Mouse (Mus musculus) layer of hippocampus, adult 8-10 months (tissue): Measurements from ENCODE around the gene Vwa5b2. TPM values are rescaled to one million over a fixed set of nuclear protein-coding genes. Genes with fewer than 3 reads are reported as not detected.

Experiments
- DNase-seq, 2 experiments: peaks; one replicate each; pipeline ENCODE4 v3.0.0; 2022; ENCODE audit warnings: low spot score in 2 of 2
- total RNA-seq, 4 experiments: library from RNA; stranded (reverse); gene quantifications; 2 replicates each; pipeline ENCODE4 v1.2.4; 2022

Gene Vwa5b2
- total RNA-seq, 4 experiments from 2014 or later, result 35.1 to 40.2 (median 37.2) TPM

DNA sequence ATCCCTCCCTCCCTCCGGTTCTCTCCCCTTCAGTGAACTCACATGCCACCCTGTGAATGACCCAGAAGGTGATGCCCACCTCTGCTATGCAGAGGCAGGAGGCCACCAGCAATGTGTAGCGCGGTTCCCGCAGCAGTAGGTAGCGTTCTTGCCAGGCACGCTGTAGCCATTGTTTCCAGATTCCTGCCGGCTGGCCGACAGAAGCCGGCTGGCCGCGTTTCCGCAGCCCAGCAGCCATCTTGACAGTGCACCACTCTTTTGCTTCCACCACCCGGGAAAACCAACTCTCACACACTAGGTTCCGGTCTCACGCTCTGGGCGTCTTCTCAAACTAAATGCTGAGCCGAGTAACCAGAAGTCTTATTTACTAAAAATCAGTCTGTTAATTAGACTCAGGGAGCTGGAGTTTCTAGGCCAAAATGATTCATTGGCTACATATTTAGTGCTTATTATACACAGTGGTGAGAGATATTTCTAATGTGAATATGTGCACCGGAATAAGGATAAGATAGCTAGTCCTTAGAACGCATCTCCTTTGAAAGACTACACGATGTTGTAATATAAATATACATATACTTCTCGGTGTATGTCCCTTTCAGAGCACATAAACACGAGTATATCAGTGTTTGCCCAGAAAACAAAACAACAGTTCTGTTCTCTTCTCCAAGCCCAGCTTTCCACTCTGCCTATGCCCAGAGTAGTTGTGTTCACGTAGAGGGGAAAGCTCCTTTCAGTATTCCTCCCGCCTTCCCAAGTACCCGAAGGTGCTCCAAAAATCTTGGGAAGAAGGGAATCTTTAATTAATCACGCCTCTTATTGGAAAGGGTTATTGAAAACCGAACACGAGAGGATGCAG, 21.5 kb downstream of the Vwa5b2 start:
- peak in 1 of 2 experiments; percentile 79 for DNase-seq

DNA sequence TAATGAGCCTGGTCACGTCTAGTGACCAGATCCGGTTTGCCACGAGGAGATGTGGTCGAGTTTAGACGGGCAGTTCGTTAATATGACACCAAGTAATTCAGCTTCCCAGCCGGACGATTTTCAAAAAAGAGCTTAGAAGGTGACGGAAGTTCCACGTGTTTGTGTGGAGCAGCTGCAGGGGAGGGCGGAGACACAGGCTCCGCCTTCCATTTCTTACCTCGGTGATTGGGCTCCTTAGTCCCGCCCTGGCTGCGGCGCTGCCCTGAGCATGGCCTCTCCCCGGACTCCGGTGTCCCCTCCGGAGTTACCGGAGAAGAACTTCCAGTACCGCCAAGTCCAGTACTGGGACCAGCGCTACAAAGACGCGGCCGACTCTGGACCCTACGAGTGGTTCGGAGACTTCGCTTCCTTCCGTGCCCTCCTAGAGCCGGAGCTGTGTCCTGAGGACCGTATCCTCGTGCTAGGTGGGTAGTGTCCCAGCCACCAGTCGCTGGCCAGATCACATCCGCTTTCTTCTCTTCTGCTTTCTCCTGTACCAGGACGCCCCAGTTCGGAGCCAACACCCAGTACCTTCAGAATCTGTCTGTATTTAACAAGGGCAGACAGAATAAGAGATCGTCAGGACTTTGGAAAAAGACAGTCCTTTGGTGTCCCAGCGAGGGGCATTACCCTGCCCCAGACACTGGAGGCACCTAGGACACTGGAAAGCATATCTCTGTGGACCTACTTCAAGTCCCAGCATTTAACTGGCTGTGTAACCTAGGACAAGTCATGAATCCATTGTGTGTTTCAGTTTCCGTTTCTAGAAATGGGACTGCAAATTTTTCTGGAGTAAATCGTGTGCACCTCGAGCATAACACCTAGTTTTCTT, 22.3 kb downstream of the Vwa5b2 start, which contains the start of the genes Eef1akmt4, Gm49333 and Alg3:
Eef1akmt4 (plus strand) TSS at position 237 of the 871 bp plus-strand sequence.
Gm49333 (plus strand) TSS at position 254 of the 871 bp plus-strand sequence.
Alg3 (minus strand) TSS at position 379 of the 871 bp plus-strand sequence.
- DNase-seq, result peak; percentile 64 to 70

DNA sequence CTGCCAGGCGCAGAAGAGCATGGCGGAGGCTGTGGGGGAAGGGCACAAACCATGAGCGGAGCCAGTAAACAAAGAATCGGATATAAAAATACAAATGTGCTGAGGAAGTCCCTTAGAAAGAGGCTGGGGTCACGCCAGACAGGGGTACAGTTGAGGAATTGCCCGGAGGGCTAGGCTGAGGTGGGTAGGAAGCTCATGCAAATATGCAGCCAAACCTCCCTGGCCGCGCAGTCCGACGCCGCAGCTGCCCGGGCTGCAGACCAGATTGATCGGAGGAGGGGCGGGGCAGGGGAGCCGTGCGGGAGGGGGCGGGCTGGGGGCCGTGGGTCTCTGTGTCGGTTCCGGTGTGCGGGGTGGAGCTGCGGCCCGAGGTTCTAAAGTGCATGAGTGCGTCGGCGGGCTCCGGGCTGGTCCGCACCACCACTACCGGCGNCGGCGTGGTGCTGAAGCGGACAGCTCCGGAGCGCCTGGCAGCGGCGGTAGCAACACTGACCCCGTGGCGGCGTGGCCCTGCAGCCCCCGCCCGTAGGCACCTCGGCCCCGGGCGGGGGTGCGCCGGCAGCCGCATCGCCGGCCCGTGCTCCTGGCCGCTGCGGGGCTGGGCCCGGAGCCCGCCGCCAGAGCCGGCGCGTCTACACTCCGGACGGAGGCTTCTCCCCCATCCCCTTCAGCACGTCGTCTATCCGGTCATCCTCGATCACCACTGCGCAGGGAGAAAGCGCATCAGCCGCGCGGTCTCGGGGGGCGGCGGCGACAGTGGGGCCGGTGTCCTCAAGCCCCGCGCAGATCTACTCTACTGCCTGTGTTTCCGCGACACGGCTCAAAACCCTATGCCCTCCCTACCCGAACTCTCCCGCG, 30.5 kb downstream of the Vwa5b2 start:
- DNase-seq, result no peak

DNA sequence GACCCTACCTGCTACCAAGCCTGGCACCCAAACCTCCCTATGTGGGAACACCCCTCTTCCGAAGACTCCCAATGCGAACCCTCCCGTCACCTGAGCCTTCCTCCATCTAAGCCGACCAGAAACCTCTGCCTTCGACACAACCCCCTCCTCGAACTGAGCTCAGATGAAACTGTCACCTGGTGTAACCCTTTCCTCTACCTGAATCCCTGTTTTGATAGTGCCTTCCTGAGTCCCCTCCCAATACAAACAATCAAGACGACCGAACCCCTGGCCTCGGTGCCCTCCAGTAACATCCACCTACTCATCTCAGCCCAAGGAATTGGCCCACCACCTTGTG, 31.1 kb downstream of the Vwa5b2 start:
- DNase-seq, result no peak

DNA sequence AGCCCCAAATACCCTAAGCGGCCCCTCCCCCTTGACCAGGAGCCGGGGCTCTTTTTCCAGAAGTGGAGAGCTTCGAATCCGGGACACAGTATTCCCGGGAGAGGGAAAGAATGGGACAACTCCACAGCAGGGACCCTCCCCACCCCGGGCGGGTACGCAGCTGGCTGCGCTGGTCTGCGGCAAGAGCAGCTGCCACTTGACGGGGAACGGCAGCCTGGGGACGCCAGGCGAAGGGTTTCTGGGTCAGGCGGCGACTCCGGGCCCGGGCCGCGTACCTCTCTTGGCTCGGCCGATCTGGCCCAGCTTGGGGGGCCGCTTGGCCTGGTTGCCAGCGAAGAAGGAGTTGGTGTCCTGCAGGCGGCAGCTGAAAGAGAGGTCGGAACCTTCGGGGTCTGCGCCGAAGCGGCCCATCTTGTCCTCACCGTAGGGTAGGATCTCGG, 31.5 kb downstream of the Vwa5b2 start:
- DNase-seq, result peak in 1 of 2 experiments; percentile 20

DNA sequence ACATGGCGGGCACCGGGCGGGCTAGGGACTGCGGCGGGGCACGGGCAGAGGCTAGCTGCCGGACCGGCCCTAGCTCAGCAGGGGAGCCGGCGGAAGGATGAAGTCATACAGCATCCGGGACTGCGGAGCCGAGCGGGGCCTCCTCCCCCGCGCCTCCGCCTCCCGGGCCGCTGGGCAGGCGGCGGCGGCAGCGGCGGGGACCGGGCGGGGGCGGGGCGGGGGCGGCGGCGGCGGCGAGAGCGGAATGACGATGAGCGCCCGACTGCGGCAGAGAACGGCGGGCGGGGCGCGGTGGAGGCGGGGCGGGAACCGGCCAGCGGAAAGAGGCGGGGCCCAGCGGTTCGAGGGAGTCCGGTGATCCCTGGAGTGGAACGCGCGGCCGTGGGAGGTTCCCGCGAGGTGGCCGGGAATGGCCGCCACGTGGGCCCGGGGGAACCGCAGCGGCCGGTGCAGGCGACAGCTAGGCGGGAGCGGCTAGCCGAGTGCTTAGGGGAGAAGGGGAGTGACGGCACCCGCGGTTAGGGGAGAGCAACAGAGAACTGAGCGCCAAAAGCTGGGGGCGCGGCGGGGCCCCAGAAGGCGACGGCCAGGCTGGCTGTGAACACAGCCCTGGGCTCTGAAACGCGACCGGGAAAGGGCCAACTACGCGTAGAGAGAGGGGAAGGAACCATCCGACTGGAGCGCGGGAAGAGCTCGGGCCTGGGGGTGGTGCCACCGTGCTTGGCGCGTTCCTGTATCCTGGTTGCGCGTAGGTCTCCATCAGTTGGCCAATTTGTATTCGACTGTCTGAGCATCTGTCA, 32.1 kb downstream of the Vwa5b2 start, which contains the start of gene Camk2n2:
Camk2n2 (minus strand) TSS at position 97 of the 800 bp plus-strand sequence.
- DNase-seq, result peak in 1 of 2 experiments; percentile 23

DNA sequence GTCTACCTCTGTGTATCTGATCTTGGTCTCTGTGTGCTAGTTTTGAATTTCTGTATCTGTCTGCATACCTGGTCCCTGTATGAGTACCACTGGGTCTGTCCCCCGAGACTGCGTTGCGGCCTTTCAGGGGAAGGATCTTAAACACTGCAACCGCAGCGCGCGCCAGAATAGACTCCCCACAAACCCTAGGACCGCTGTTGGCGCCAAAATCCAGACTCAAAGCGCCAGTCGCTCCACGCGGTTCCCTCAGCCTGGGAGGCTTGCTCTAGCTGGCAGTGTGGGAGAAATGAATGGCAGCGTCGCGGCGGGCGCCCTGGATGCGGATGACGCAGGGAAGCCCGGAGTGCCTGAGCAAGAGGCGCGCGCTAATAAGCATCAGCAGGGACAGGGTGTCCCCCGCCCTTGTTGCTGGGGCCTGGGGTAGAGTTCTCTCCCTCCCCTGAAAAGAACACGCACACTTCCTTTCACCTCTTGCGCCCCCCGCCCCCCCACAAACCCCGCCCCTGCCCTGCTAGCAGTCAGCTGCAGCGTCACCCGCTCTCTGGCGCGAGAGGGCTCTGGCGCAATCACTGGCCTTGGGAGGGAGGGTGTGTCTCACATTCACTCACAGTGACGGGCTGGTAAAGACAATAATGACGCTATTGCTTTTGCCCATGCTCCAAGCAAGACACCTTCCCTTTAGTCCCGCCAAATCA, 32.9 kb downstream of the Vwa5b2 start:
- DNase-seq, result peak in 1 of 2 experiments; percentile 56

DNA sequence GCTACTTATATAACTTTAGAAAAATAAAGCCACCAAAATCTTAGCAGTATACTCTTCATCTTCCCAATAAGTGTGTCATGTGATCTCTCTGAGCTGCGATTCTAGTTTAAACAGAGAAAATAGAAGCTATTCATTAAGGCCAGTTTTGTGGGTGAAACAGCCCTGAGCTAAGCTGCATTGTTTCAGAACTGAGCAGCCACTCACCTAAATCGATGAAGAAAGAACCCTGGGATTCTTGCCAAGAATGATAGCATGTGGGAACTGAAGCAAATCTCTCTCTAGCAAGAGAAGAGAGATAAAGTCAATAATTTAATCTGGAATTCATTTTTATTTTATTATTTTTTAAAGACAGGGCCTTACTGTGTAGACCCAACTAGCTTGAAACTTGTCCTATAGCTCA, 33.9 kb downstream of the Vwa5b2 start:
- no peak for DNase-seq

DNA sequence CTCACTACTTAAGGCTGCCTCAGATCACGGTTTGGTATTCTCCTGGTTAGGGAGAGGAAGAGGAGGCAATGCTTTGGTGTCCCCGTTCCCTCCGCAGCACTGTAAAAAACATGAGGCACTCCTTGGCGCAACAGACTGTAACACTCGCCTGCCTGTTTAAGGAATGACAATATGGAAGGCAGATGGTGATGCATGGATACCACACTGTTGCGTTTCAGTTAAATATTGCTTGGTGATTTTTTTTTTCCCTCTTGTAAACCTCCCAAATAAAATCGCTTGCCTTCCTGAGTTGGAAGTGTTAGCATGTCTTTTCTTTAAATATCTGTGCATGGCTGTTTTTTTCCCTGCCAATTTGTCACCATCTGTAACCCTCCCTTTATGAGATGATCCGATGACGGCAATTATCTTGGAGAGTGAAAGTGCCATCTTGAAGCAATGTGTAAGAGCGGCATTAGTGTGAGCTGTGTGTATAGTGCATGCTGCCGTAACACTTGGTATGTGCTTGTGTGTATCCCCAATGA, 39.7 kb downstream of the Vwa5b2 start:
- DNase-seq, result peak in 1 of 2 experiments; percentile 42

DNA sequence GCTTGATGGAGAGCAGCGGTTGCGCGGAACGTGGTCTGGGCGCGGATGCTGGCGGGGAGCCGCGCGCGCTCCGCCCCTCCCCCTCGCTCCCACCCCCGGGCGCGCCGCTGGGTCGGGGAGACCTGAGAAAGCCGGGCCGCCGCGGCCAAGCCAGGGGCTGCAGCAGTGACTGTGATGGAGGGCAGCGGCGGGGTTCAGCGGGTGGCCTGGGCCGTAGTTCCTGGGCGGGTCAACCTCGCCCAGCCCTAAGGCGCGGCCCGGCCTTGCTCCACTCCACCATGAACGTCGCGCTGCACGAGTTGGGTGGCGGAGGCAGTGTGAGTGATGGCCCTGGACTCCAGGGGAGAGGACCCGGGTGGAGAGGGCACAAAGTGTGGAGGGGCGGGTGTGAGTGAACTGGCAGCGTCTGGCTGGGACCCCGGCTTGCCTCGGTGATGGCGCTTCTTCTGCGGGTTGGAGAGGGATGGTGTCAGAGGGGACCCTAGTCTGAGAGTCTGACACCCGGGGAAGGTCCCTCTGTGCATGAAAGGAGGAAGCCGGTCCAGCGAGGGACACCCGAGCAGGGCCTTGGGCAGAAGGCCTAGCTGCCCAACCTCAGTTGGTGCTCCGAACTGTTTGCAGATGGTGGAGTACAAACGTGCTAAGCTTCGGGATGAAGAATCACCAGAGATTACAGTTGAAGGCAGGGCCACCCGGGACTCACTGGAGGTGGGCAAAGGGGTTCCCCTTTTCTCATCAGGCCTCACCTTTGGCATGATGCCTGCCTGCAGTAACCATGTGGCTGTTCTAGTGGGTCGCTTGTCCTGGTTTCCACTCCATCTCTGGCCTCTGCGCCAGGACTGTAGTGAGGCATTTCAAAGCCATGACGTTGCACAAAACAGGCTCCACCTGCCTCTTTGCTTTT, 40.7 kb downstream of the Vwa5b2 start, which contains the start of gene Ece2:
Ece2 (plus strand) TSS at position 98 of the 904 bp plus-strand sequence.
- DNase-seq, result no peak

DNA sequence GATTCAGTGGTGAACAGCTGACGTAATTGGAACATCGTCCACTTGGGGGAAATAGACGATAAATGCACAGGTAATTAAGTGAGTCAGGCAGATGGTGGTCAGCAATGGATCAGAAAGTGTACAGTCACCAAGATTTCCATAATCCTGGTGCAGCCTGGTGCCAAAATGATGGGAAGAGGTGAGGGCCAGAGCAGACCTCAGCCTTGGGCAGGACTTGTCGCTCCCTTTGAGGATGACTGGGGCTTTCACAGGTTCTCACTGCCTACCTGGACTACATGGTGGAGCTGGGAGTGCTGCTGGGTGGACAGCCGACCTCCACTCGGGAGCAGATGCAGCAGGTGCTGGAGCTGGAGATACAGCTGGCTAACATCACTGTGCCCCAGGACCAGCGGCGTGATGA, 48.1 kb downstream of the Vwa5b2 start:
- DNase-seq, result no peak

DNA sequence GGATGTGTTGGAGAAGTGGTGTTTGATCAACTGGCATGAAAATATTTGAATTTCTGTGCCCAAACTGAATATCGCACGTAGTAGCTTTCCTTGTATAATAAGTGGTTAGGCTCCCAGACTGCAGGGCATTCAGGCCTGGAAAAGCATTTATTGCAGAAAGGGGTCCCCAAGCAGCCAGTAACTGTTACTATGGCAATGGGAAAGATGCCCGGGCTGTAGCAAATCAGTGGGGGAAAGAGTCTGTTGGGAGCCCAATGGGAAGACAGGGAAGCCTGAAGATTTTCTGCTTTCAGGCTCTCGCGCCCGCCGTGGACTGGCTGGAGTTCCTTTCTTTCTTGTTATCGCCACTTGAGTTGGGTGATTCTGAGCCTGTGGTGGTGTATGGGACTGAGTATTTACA, 49.1 kb downstream of the Vwa5b2 start:
- peak in 1 of 2 experiments; percentile 48 for DNase-seq

DNA sequence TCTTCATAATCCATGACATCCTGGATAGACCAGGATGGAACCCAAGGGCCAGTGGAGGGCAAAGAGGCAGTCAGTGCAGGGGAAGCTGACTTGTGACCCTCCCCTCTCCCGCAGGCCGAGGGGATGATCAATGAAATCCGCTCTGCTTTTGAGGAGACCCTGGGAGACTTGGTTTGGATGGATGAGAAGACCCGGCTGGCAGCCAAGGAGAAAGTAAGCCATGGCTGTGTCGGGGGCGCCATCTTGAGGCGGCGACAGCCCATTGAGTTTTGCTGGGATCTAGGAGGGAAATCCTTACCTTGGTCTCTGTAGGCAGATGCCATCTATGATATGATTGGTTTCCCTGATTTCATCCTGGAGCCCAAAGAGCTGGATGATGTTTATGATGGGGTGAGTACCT, 52.9 kb downstream of the Vwa5b2 start:
- peak in 1 of 2 experiments; percentile 75 for DNase-seq

DNA sequence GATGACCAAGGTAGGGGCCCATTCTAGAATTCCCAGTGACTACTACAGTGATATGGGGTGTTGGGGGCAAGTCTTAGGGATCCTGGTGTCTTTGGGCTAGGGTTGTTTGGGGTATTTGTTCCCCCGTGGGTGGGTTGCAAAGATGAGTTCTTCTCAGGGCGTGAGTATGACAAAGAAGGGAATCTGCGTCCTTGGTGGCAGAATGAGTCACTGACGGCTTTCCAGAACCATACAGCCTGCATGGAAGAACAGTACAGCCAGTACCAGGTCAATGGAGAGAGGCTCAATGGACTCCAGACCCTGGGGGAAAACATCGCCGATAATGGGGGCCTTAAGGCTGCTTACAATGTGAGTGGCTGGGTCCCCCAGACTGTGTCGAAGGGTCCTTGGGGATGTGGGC, 54.6 kb downstream of the Vwa5b2 start:
- DNase-seq, result no peak

DNA sequence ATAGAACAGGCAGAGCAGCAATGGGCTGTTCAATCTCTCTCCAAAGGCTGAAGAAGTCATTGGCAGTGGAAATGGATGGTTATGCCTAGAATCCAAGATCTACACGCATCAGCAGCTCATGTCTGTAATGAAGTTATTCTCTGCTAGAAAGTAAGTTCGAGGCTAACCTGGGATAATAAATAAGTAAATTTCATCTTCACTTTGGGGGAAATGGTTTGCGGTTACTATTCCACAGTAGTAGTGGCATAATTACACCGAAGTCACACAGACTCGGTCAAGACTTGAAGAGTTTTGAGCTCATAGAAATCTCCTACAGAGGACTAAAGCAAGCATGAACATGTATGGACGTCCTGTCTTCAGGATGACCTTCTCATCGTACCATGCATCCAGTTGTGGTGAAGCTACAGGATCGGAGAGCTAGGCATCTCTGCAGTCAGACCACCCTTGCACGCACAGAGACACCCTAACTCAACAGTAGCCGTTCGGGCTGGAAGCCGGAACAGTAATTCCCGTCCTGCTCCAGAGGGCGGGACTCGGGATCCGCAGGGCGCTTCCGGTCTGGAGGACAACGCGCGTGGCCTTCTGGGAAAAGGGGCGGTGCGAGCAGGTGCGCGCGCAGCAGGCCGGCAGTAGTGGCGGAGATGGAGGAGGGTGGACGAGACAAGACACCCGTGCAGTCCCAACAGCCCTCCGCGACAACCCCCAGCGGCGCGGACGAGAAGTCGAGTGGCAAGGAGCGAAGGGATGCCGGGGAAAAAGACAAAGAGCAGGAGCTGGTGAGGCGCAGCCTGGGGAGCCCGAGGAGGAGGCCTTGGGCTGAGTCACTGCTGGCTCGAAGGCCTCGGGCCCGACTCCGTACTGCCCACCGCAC, 62.0 kb downstream of the Vwa5b2 start, which contains the start of gene Psmd2:
Psmd2 (plus strand) TSS at position 577 of the 871 bp plus-strand sequence.
- DNase-seq, result peak; percentile 91 to 95

DNA sequence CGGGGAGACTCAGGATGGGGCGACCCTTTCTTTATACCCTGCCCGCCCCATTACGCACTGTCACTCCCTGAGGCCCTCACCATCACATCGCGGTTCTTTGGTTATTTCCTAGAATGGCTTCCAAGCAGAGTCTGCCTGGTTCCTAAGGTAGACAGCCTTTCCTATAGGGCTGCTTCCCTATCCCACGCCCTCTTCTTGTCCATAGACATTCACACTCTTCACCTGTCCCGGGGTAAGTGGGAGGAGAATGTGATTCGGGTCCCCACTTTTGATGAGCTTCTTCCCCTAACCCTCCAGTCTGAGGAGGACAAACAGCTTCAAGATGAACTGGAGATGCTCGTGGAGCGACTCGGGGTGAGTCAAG, 62.7 kb downstream of the Vwa5b2 start:
- no peak for DNase-seq

DNA sequence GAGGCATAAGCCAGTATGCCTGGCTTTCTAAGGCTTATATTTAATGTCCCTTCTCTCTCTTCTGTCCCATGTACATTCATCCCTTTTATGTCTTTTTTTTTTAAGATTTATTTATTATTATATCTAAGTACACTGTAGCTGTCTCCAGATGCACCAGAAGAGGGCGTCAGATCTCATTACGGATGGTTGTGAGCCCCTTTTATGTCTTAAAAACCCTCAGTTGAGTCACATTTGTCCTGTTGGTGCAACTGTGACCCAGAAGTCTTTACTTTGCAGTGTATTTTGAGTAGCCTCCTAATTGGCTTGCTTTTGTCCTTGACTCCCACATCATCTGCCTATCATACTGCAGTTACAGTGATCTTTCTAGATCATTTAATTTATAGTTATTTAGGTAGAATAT, 64.0 kb downstream of the Vwa5b2 start:
- DNase-seq, result no peak
